Mouse (Mus musculus) kidney, adult 8-10 months (tissue): Measurements from ENCODE around the gene Dnajb7.

ENCODE experiments used
- DNase-seq, 2 experiments: peaks; one replicate each; pipeline ENCODE4 v3.0.0; 2022

Gene Dnajb7

GRCm38 (mm10) chr15:81408199-81408598, at the start of gene Dnajb7:
Gene Dnajb7 (minus strand): TSS chr15:81408299.
- no peak for DNase-seq

GRCm38 (mm10) chr15:81448463-81448862, 40.4 kb upstream of the Dnajb7 start:
- peak; percentile 61 for DNase-seq

- DNase-seq = no peak
These were observed 31.1 kb upstream of the Dnajb7 start for GRCm38 (mm10) chr15:81439236-81439635.

- DNase-seq = no peak
These were observed 30.2 kb upstream of the Dnajb7 start for GRCm38 (mm10) chr15:81438345-81438744.

GRCm38 (mm10) chr15:81431195-81431594, 23.1 kb upstream of the Dnajb7 start:
- DNase-seq = no peak

- DNase-seq = no peak
These were observed 19.8 kb upstream of the Dnajb7 start for GRCm38 (mm10) chr15:81427947-81428346.

GRCm38 (mm10) chr15:81425311-81425710, 17.2 kb upstream of the Dnajb7 start:
- DNase-seq = no peak

- peak; percentile 40 to 49 for DNase-seq
These were observed 14.1 kb upstream of the Dnajb7 start for GRCm38 (mm10) chr15:81422156-81422681.

GRCm38 (mm10) chr15:81421454-81421853, 13.4 kb upstream of the Dnajb7 start:
- DNase-seq = peak; percentile 49 to 78

- no peak for DNase-seq
These were observed 10.0 kb upstream of the Dnajb7 start for GRCm38 (mm10) chr15:81418065-81418464.

GRCm38 (mm10) chr15:81416763-81417310, 8.7 kb upstream of the Dnajb7 start:
- DNase-seq = peak; percentile 77 to 79

- DNase-seq = no peak
These were observed 3.1 kb downstream of the Dnajb7 start for GRCm38 (mm10) chr15:81405008-81405407.

GRCm38 (mm10) chr15:81399638-81400315, 8.3 kb downstream of the Dnajb7 start, which contains the start of the genes St13 and Xpnpep3:
Gene St13 (minus strand): TSS chr15:81400077.
Gene Xpnpep3 (plus strand): TSS chr15:81400138.
- peak; percentile 96 to 97 for DNase-seq

- no peak for DNase-seq
These were observed 8.8 kb downstream of the Dnajb7 start for GRCm38 (mm10) chr15:81399297-81399637.

- no peak for DNase-seq
These were observed 9.9 kb downstream of the Dnajb7 start for GRCm38 (mm10) chr15:81398189-81398588.

GRCm38 (mm10) chr15:81394211-81394915, 13.7 kb downstream of the Dnajb7 start:
- DNase-seq = peak; percentile 35 to 39

GRCm38 (mm10) chr15:81392997-81393396, 15.1 kb downstream of the Dnajb7 start:
- DNase-seq = no peak

- DNase-seq = no peak
These were observed 21.8 kb downstream of the Dnajb7 start for GRCm38 (mm10) chr15:81386327-81386726.

- no peak for DNase-seq
These were observed 29.3 kb downstream of the Dnajb7 start for GRCm38 (mm10) chr15:81378845-81379244.

- DNase-seq = no peak
These were observed 33.5 kb downstream of the Dnajb7 start for GRCm38 (mm10) chr15:81374621-81375020.

GRCm38 (mm10) chr15:81370356-81370755, 37.7 kb downstream of the Dnajb7 start:
- DNase-seq = no peak

GRCm38 (mm10) chr15:81368601-81369000, 39.5 kb downstream of the Dnajb7 start:
- peak in 1 of 2 experiments; percentile 17 for DNase-seq

- DNase-seq = peak in 1 of 2 experiments; percentile 39
These were observed 41.9 kb downstream of the Dnajb7 start for GRCm38 (mm10) chr15:81366241-81366640.

GRCm38 (mm10) chr15:81365246-81365645, 42.9 kb downstream of the Dnajb7 start:
- DNase-seq = no peak
